Mouse (Mus musculus) myocyte (in vitro differentiated cells): ENCODE data around the gene Cxcr6. TPM values are rescaled to one million over a fixed set of nuclear protein-coding genes. Genes with fewer than 3 reads are reported as not detected.

Experiments used
- polyA plus RNA-seq: library from polyadenylated mRNA; unstranded; fragments of >200 nt; fragmentation: generic; extraction: Trizol; gene quantifications from one replicate; pipeline ENCODE4 v1.2.1, GENCODE M21; 2012; ENCODE audit warnings: missing spikeins

Cxcr6 gene
- polyA plus RNA-seq, 1 experiment: 0.52 TPM

Other genes with a start within 250 kb of the Cxcr6 start
- gene Slc6a20b, start 173.9 kb upstream of the Cxcr6 start, polyA plus RNA-seq: 0.02 TPM
- 0.06 TPM for gene Ccr9, start 128.0 kb upstream of the Cxcr6 start, polyA plus RNA-seq
- gene Slc6a20a, start 127.6 kb upstream of the Cxcr6 start, polyA plus RNA-seq: 0.01 TPM
- 7.4 TPM for gene Lztfl1, start 88.8 kb upstream of the Cxcr6 start, polyA plus RNA-seq
- gene Fyco1, start 45.4 kb downstream of the Cxcr6 start, polyA plus RNA-seq: 8.7 TPM
- gene Xcr1, start 55.6 kb downstream of the Cxcr6 start, polyA plus RNA-seq: 0.04 TPM
- not detected for gene Ccr1, start 162.2 kb downstream of the Cxcr6 start, polyA plus RNA-seq
- not detected for gene Ccr1l1, start 171.9 kb downstream of the Cxcr6 start, polyA plus RNA-seq
- not detected for gene Ccr3, start 215.5 kb downstream of the Cxcr6 start, polyA plus RNA-seq